ENCODE assay signal across 8 mouse cellular contexts in genomic region chr5:122951056-122951912, GRCm38 (mm10). TPM values are rescaled to one million over a fixed set of nuclear protein-coding genes. Genes with fewer than 3 reads are reported as not detected.
DNase-seq lines count a peak whose midpoint lies in the region; ATAC-seq and TF ChIP-seq lines count a peak whose summit lies in the region.

No protein-coding gene starts in this region.

- peak overlapping the region; percentile 57 for H3K9ac ChIP-seq in hindbrain, postnatal 0 days (replicated peaks; ENCODE audit: low read length)

- H3K27ac ChIP-seq in hindbrain, postnatal 0 days: peak overlapping the region; percentile 27

- peak; percentile 33 to 44 for DNase-seq in adrenal gland, adult 18-20 months (ENCODE audit: low spot score in 2 of 2)
- peak; percentile 76 to 79 for DNase-seq in cerebellum, postnatal 14 days
- peak; percentile 49 for DNase-seq in gastrocnemius, postnatal 14 days
- DNase-seq in hindbrain, postnatal 0 days (ENCODE audit: low spot score): peak; percentile 62
- peak; percentile 39 to 59 for DNase-seq in left cerebral cortex, postnatal 36 days (ENCODE audit: low spot score in 2 of 2)
- peak; percentile 46 for DNase-seq in right cerebral cortex, postnatal 14 days
- DNase-seq in yolk sac, embryonic 10.5 days (ENCODE audit: low spot score): no peak

- H3K4me1 ChIP-seq in hindbrain, postnatal 0 days (ENCODE audit: insufficient read depth, low read length): peaks cover 21% of the 10 kb centered on the region
- peaks cover 45% of the 10 kb centered on the region for H3K4me1 ChIP-seq in megakaryocyte, embryonic 14.5 days

- intact Hi-C loops in gastrocnemius, postnatal 14 days (cut with DNase I; ENCODE audit: low total_unique reads): no loop called here
- intact Hi-C loops in left cerebral cortex, postnatal 36 days (cut with DNase I): no loop called here

- 3% methylated on average over 30 of the region's 30 CpGs for WGBS in hindbrain, postnatal 0 days

- 0 out of 2 replicates have a peak, but pooled peaks cover 6% of the 10 kb centered on the region for H3K27me3 ChIP-seq in hindbrain, postnatal 0 days (ENCODE audit: insufficient read depth, low read length)
- peaks cover 29% of the 10 kb centered on the region for H3K27me3 ChIP-seq in megakaryocyte, embryonic 14.5 days (replicated peaks)

- H3K4me2 ChIP-seq in hindbrain, postnatal 0 days (ENCODE audit: low read depth, low read length): peak overlapping the region; percentile 78

- no peaks in the 10 kb centered on the region for H3K9me3 ChIP-seq in hindbrain, postnatal 0 days (ENCODE audit: low read length)
- no peaks in the 10 kb centered on the region for H3K9me3 ChIP-seq in megakaryocyte, embryonic 14.5 days

- no peak; the same call in 1 of the 2 replicates for TF ChIP-seq CTCF in hindbrain, postnatal 0 days (IDR thresholded peaks at IDR 0.05; ENCODE audit: low read depth)

- ATAC-seq in hindbrain, postnatal 0 days: peak; percentile 35

- H3K36me3 ChIP-seq in hindbrain, postnatal 0 days (ENCODE audit: insufficient read depth, low read length): no peaks in the 10 kb centered on the region
- peaks cover 38% of the 10 kb centered on the region for H3K36me3 ChIP-seq in megakaryocyte, embryonic 14.5 days (replicated peaks; ENCODE audit: low read length)

- H3K4me3 ChIP-seq in hindbrain, postnatal 0 days (ENCODE audit: low read length): peak overlapping the region; percentile 33
- H3K4me3 ChIP-seq in megakaryocyte, embryonic 14.5 days (replicated peaks): peak overlapping the region; percentile 92

RNA-seq across cellular contexts. Expression of gene Kdm2b, which starts 38.3 kb away (rescaled TPM):
- 10 to 100 TPM; 13.0 to 13.7 TPM for total RNA-seq in adrenal gland, adult 18-20 months (2021)
- total RNA-seq in gastrocnemius, postnatal 14 days (2021): 10 to 100 TPM; 13.4 to 14.4 TPM
- 75.7 and 87.3 TPM in 2 replicates for total RNA-seq in hindbrain, postnatal 0 days (2014; rRNA removed)
- polyA plus RNA-seq in hindbrain, postnatal 0 days (2015; fragmentation: Nextera tagmentation; extraction: Ambion mirVana): 59.7 and 60.9 TPM in 2 replicates
- 10 to 100 TPM; 23.7 to 27.3 TPM for total RNA-seq in left cerebral cortex, postnatal 36 days (2021)
- polyA plus RNA-seq in megakaryocyte, embryonic 14.5 days (2012; ENCODE audit: insufficient read depth, low replicate concordance): 19.1 and 24.4 TPM in 2 replicates
